Comparison of ENCODE assay signal across 7 mouse cellular contexts in genomic region chrX:102645146-102645545, GRCm38 (mm10). TPM values are rescaled to one million over a fixed set of nuclear protein-coding genes. Genes with fewer than 3 reads are reported as not detected.
DNase-seq lines count a peak whose midpoint lies in the region; ATAC-seq and TF ChIP-seq lines count a peak whose summit lies in the region.

No protein-coding gene starts in this region.

- H3K27ac ChIP-seq in spleen, adult 2 months (ENCODE audit: insufficient read depth, low read length) = peak overlapping the region; percentile 62; the same call in 1 of the 2 replicates
- peak overlapping the region; percentile 76; the same call in 1 of the 2 replicates for H3K27ac ChIP-seq in heart, embryonic 15.5 days
- H3K27ac ChIP-seq in liver, embryonic 16.5 days (ENCODE audit: low read length) = no peak overlapping the region

- peak overlapping the region; percentile 63 for H3K4me2 ChIP-seq in heart, embryonic 15.5 days
- H3K4me2 ChIP-seq in liver, embryonic 16.5 days (ENCODE audit: low read depth, low read length) = peak overlapping the region; percentile 62

- H3K4me3 ChIP-seq in spleen, adult 2 months (ENCODE audit: extremely low read depth, insufficient read depth, insufficient read length) = no peak overlapping the region
- peak overlapping the region; percentile 67 for H3K4me3 ChIP-seq in heart, embryonic 15.5 days
- H3K4me3 ChIP-seq in liver, embryonic 16.5 days (ENCODE audit: low read depth, low read length) = peak overlapping the region; percentile 60; the same call in 1 of the 2 replicates

- no peak overlapping the region for H3K9ac ChIP-seq in heart, embryonic 15.5 days
- H3K9ac ChIP-seq in liver, embryonic 16.5 days (ENCODE audit: low read depth, low read length) = no peak overlapping the region

- TF ChIP-seq POLR2A in spleen, adult 2 months (IDR thresholded peaks at IDR 0.05; ENCODE audit: low read depth, low read length) = no peak

- TF ChIP-seq CTCF in spleen, adult 2 months (IDR thresholded peaks at IDR 0.05; ENCODE audit: extremely low read depth, insufficient read depth, insufficient read length, insufficient replicate concordance) = no peak

- H3K36me3 ChIP-seq in spleen, adult 2 months (ENCODE audit: control insufficient read depth, insufficient read depth, low read length) = no peaks in the 10 kb centered on the region
- no peaks in the 10 kb centered on the region for H3K36me3 ChIP-seq in heart, embryonic 15.5 days
- no peaks in the 10 kb centered on the region for H3K36me3 ChIP-seq in liver, embryonic 16.5 days (ENCODE audit: control insufficient read depth, insufficient read depth)

- no peak for ATAC-seq in heart, embryonic 15.5 days (replicated peaks; ENCODE audit: insufficient number of reproducible peaks, insufficient read depth, low FRiP score, low read depth)
- no peak for ATAC-seq in liver, embryonic 16.5 days (ENCODE audit: low read depth)

- WGBS in spleen, adult 2 months = 52% methylated on average over 6 of the region's 6 CpGs
- WGBS in heart, embryonic 15.5 days = 39% methylated on average over 6 of the region's 6 CpGs
- 41% methylated on average over 6 of the region's 6 CpGs for WGBS in liver, embryonic 16.5 days (ENCODE audit: insufficient replicate concordance)

- H3K9me3 ChIP-seq in heart, embryonic 15.5 days (replicated peaks) = no peaks in the 10 kb centered on the region
- no peaks in the 10 kb centered on the region for H3K9me3 ChIP-seq in liver, embryonic 16.5 days (replicated peaks; ENCODE audit: control insufficient read depth, low read length)

- no peak for DNase-seq in spleen, adult 2 months (ENCODE audit: low read depth in 1 of 2, low spot score in 2 of 2)
- no peak for DNase-seq in spleen, adult 12 weeks (ENCODE audit: low spot score)
- DNase-seq in adipocyte (ENCODE audit: low spot score) = no peak
- DNase-seq in urinary bladder, adult 2 months (ENCODE audit: low spot score) = no peak
- DNase-seq in testis, postnatal 14 days (ENCODE audit: low spot score) = no peak

- H3K4me1 ChIP-seq in spleen, adult 2 months (ENCODE audit: control insufficient read depth, insufficient read depth, insufficient read length) = no peaks in the 10 kb centered on the region; the same call in 1 of the 2 replicates
- H3K4me1 ChIP-seq in heart, embryonic 15.5 days (replicated peaks) = 0 out of 2 replicates have a peak, but pooled peaks cover 4% of the 10 kb centered on the region
- H3K4me1 ChIP-seq in liver, embryonic 16.5 days (ENCODE audit: control insufficient read depth, low read depth, low read length) = no peaks in the 10 kb centered on the region

- no peaks in the 10 kb centered on the region for H3K27me3 ChIP-seq in spleen, adult 2 months (ENCODE audit: control insufficient read depth, insufficient read depth, low read length)
- H3K27me3 ChIP-seq in heart, embryonic 15.5 days = peaks cover 4% of the 10 kb centered on the region; the same call in 1 of the 2 replicates
- H3K27me3 ChIP-seq in liver, embryonic 16.5 days (ENCODE audit: control insufficient read depth, insufficient read depth, low read depth, low read length) = peaks cover 8% of the 10 kb centered on the region

RNA-seq across cellular contexts. Expression of gene Phka1, which starts 1.1 kb away (rescaled TPM):
- polyA plus RNA-seq in spleen, adult 2 months (2012; rRNA removed) = 3.4 and 3.5 TPM in 2 replicates
- polyA plus RNA-seq in heart, embryonic 15.5 days (2015; fragmentation: Nextera tagmentation; extraction: Ambion mirVana) = 9.6 and 10.5 TPM in 2 replicates
- 0.71 and 1.1 TPM in 2 replicates for polyA plus RNA-seq in liver, embryonic 16.5 days (2015; fragmentation: Nextera tagmentation; extraction: Ambion mirVana)
- polyA plus RNA-seq in urinary bladder, adult 2 months (2012; rRNA removed) = 12.0 and 13.4 TPM in 2 replicates

RNA-seq across cellular contexts. Expression of gene Gm3880, which starts 41.6 kb away (rescaled TPM):
- not detected in 2 replicates for polyA plus RNA-seq in spleen, adult 2 months (2012; rRNA removed)
- not detected in 2 replicates for polyA plus RNA-seq in heart, embryonic 15.5 days (2015; fragmentation: Nextera tagmentation; extraction: Ambion mirVana)
- polyA plus RNA-seq in liver, embryonic 16.5 days (2015; fragmentation: Nextera tagmentation; extraction: Ambion mirVana) = not detected in 2 replicates
- polyA plus RNA-seq in urinary bladder, adult 2 months (2012; rRNA removed) = not detected in 2 replicates
